Mouse (Mus musculus): ENCODE results near the gene Mrtfa.

GRCm38 (mm10) chr15:81110315-81110714 lies 80.2 kb downstream of the Mrtfa start:
- no peak for TF ChIP-seq CTCF (IDR thresholded peaks at IDR 0.05; ENCODE audit: borderline replicate concordance, extremely low read depth, insufficient read depth, insufficient read length)
- TF ChIP-seq POLR2A (IDR thresholded peaks at IDR 0.05; ENCODE audit: borderline replicate concordance, extremely low read depth, insufficient read depth, insufficient read length, poor library complexity, severe bottlenecking) = no peak
